Mouse (Mus musculus): ENCODE data around the gene Gata3. TPM values are rescaled to one million over a fixed set of nuclear protein-coding genes. Genes with fewer than 3 reads are reported as not detected.

Gene Gata3
- 11.5 and 12.1 TPM in 2 replicates for polyA plus RNA-seq (2016; fragmentation: Nextera tagmentation; extraction: Ambion mirVana)

DNA sequence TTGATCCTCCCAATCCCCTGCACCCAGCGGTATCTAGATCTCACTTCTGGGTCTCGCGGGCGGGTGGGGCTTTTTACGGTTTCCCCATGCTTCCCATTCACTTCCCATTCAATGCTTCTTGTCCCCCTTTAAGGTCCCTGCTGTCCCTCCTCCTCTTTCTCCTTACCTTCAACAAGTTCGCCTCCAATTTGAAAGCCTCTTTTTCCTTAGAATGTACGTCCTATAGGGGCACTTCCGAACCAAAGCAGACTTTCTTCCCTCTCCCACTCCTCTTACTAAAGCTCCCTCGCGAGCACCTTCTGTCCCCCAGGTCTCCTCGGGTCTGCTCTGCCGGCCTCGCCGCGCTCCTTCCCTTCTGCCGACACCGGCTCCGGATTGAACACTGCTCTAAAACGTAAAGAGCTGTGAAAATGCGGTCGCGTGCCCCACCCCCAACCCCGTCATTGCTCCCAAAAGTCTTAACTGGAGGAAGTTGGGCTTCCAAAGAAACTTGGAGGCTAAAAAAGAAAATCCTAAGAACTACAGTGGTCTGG is at the start of gene Gata3:
Gata3 (minus strand) TSS at position 384 of the 533 bp plus-strand sequence.
- H3K27ac ChIP-seq = no peak within 1 kb of the TSS
- H3K27me3 ChIP-seq (replicated peaks) = peaks cover 96% of the 10 kb centered on the region
- H3K9ac ChIP-seq = no peak within 1 kb of the TSS
- H3K9me3 ChIP-seq = no peaks in the 10 kb centered on the region
- ATAC-seq (ENCODE audit: low FRiP score, low read depth) = no peak
- peak within 1 kb of the TSS; percentile 33 for H3K4me2 ChIP-seq (replicated peaks)
- peaks cover 4% of the 10 kb centered on the region; the same call in 1 of the 2 replicates for H3K4me1 ChIP-seq
- no peaks in the 10 kb centered on the region for H3K36me3 ChIP-seq
- under 1% methylated on average over 23 of the region's 23 CpGs for whole genome bisulfite sequencing
- H3K4me3 ChIP-seq = no peak within 1 kb of the TSS

DNA sequence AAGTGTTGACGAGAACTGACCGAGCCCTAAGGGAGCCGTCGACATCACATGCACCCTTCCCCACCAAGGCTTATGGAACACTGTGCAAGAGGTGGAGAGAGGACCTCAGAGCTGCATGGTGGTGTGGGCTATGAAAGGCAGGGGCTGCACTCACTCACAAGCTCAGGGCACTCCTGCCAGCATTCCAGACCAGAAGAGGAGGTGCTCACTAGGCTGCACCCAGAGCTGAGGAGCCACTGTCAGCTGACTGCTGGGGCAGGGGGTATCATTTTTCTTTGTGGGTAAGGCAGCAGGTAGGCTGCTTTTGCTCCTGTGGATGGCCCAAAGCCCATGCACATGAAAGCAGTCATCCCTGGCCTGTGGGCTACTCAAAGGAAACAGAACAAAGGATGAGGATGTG is 49.4 kb upstream of the Gata3 start:
- no peak overlapping the region for H3K4me2 ChIP-seq (replicated peaks)
- no peaks in the 10 kb centered on the region for H3K4me1 ChIP-seq
- no peak overlapping the region for H3K27ac ChIP-seq
- H3K9me3 ChIP-seq = no peaks in the 10 kb centered on the region
- no peak overlapping the region for H3K9ac ChIP-seq
- no peaks in the 10 kb centered on the region for H3K27me3 ChIP-seq (replicated peaks)
- WGBS = 92% methylated on average over 4 of the region's 4 CpGs
- no peak overlapping the region for H3K4me3 ChIP-seq
- no peaks in the 10 kb centered on the region for H3K36me3 ChIP-seq
- ATAC-seq (ENCODE audit: low FRiP score, low read depth) = peak; percentile 41; the same call in 1 of the 2 replicates

DNA sequence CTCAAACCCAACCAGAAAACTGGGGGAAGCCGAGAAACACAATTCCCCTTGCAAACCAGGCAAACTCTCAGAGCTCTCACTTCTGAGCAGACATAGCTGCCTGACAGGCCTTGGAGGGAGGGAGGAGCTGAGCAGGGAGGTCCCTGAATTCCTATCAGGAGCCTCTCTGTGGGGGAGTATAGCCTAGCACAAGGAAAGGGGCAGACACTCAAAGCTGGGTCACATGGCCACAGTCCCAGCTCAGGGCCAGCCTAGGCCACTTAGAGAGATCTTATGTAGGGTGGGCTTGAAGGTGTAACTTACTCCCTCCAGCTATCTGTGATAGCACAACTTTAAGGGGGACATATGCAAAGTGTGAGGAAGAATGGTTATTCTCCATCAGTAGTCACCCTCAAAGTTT is 46.1 kb upstream of the Gata3 start:
- Histone ChIP-seq H3K27me3 (replicated peaks) (no peaks in the 10 kb centered on the region), H3K27ac (no peak overlapping the region), H3K4me2 (replicated peaks) (no peak overlapping the region), H3K36me3 (no peaks in the 10 kb centered on the region), H3K4me1 (no peaks in the 10 kb centered on the region), H3K9ac (no peak overlapping the region), H3K4me3 (no peak overlapping the region), H3K9me3 (no peaks in the 10 kb centered on the region)
- WGBS = 0% methylated on average over 1 of the region's 1 CpGs
- no peak for ATAC-seq (ENCODE audit: low FRiP score, low read depth)

DNA sequence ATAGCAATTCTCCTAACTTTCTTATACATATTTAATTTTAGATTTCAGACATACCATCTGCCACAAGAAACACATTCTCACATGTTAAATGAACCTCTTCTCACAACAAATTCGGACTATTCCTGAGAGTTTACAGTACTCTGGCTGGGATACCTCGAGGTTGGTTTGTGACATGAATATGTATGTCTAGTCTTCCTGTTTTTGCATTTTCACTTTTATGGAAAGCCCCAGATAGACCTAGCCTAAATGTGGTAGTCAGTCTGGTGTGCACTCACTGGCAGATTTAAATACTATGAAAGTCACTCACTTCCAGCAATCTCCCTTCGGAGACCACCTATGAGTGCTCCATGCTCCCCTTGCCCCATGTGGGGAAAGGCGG is 37.1 kb upstream of the Gata3 start:
- 0 out of 2 replicates have a peak, but pooled peaks cover 4% of the 10 kb centered on the region for H3K4me1 ChIP-seq
- H3K4me2 ChIP-seq (replicated peaks) = no peak overlapping the region
- no peaks in the 10 kb centered on the region for H3K9me3 ChIP-seq
- H3K36me3 ChIP-seq = peaks cover 3% of the 10 kb centered on the region; the same call in 1 of the 2 replicates
- no peak overlapping the region for H3K4me3 ChIP-seq
- no peaks in the 10 kb centered on the region for H3K27me3 ChIP-seq (replicated peaks)
- 82% methylated on average over 4 of the region's 4 CpGs for WGBS
- H3K27ac ChIP-seq = no peak overlapping the region
- ATAC-seq (ENCODE audit: low FRiP score, low read depth) = no peak
- H3K9ac ChIP-seq = no peak overlapping the region

DNA sequence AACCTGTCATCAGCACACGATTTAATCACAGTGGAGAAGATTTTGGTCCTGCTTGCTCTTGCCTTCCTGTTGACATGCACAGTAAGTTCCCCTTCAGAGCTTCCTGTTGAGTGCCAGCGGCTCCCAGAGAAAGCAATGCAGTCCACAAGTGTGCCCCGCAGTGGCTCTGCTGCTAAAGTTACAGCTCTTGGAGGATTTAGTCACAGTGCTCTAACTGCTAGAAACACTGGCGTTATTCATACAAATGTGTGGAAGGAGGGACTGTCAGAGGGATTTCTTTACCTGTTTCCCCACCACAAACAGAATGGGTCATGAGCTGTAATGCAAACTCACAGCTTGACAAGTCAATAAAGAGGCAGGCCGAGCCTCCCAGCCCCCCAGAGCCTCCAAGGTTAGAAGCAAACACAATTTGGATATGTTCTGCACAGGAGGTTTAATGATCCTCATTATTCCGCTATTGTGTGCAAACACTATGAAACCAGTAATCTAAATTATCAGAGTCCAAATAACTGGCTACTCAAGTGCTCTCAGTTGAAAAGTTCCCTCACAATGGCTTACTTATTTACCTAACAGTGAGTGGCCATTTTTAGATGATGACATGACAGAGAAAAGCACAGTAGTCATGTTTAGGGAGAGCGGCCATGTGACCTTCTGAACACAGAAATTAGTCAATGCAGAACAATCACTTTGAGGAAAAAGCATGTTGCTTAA is 36.5 kb upstream of the Gata3 start:
- Histone ChIP-seq H3K36me3 (peaks cover 3% of the 10 kb centered on the region; the same call in 1 of the 2 replicates), H3K4me1 (0 out of 2 replicates have a peak, but pooled peaks cover 4% of the 10 kb centered on the region), H3K9me3 (no peaks in the 10 kb centered on the region), H3K9ac (no peak overlapping the region), H3K27ac (no peak overlapping the region), H3K27me3 (replicated peaks) (no peaks in the 10 kb centered on the region), H3K4me2 (replicated peaks) (no peak overlapping the region), H3K4me3 (no peak overlapping the region)
- WGBS = 41% methylated on average over 7 of the region's 7 CpGs
- ATAC-seq (ENCODE audit: low FRiP score, low read depth) = no peak

DNA sequence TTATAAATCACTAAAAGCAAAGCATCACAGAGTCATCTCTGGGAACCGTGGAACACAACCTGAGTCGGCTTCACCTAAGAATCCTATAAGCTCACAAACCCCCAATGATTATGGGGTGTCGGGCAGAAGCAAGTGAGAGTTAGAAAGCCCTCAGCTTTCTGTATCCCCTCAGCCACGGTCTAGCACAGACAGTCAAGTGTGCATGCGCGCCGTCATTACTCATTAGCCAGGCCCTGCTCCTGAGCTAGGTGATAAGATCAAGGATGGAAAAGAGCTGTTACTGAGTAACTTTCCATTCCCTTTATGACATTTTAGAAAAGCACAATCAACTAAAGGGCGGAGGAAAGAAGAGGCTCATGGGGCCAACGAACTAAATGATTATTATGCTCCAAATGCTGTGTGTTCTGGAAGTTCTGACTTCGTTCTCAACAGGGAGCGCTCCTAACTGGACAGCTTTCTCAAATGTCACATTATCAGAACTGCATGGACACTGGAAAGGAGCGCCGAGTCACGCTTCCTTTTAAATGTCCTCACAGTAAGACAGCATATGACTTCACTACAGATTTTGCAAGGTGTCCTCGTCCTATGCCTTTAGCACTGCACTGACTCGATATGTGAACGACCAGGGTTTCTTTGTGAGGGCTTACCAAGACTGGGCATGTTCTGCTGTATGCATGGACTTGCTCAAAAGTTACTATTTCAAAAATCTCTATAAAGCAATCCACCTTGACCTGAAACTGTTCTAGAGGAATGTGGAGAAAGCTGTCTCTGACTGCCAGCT is 29.0 kb upstream of the Gata3 start:
- no peak for ATAC-seq (ENCODE audit: low FRiP score, low read depth)
- Histone ChIP-seq H3K9ac (no peak overlapping the region), H3K4me3 (no peak overlapping the region), H3K4me1 (no peaks in the 10 kb centered on the region), H3K4me2 (replicated peaks) (no peak overlapping the region), H3K27me3 (replicated peaks) (no peaks in the 10 kb centered on the region), H3K27ac (no peak overlapping the region), H3K9me3 (no peaks in the 10 kb centered on the region), H3K36me3 (peaks cover 23% of the 10 kb centered on the region)
- 91% methylated on average over 17 of the region's 17 CpGs for WGBS

DNA sequence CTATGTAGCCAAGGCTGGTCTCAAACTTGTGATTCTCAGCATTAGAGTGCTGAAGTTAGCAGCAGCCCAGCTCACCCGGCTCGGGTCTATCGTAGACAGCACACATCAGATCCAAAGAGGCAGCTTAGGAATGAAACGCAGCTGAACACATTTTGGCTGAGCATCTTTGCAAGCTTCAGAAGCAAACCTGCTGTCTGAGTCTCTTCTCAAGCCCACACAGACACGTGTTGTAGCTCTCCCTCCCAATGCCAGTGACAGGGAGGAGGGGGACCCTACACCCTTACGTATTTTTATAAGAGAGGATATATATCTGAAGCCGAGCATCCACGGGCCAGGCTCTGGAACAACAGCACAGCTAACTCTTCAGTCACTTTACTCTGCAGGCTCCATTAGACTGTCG is 27.8 kb upstream of the Gata3 start:
- no peaks in the 10 kb centered on the region for H3K27me3 ChIP-seq (replicated peaks)
- H3K4me2 ChIP-seq (replicated peaks) = no peak overlapping the region
- H3K9me3 ChIP-seq = no peaks in the 10 kb centered on the region
- H3K4me3 ChIP-seq = no peak overlapping the region
- H3K27ac ChIP-seq = no peak overlapping the region
- H3K4me1 ChIP-seq = no peaks in the 10 kb centered on the region
- peaks cover 20% of the 10 kb centered on the region for H3K36me3 ChIP-seq
- no peak for ATAC-seq (ENCODE audit: low FRiP score, low read depth)
- no peak overlapping the region for H3K9ac ChIP-seq
- 91% methylated on average over 9 of the region's 9 CpGs for WGBS

DNA sequence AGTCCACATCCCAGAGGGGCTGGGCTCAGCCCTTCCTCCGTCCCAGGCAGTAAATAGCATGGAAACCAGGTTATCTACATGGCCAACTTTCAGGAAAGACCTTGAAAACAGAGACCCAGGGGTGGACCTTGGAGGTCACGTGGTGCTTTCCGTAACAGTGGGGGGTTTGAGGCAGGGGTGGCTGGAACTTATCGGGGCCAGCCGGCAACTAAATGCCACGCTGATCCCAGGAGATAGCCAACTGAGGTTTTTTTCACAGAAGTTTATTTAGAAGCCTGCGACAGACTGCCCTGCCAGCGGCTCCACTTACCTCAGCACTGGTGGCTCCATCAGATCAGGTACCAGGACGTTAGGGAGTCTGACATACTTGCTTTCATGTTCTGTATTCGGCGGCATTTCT is 16.2 kb upstream of the Gata3 start:
- Histone ChIP-seq H3K27me3 (replicated peaks) (peaks cover 4% of the 10 kb centered on the region; the same call in 1 of the 2 replicates), H3K4me1 (no peaks in the 10 kb centered on the region), H3K27ac (no peak overlapping the region), H3K4me2 (replicated peaks) (peak overlapping the region; percentile 36), H3K4me3 (no peak overlapping the region), H3K36me3 (no peaks in the 10 kb centered on the region), H3K9ac (no peak overlapping the region), H3K9me3 (no peaks in the 10 kb centered on the region)
- ATAC-seq (ENCODE audit: low FRiP score, low read depth) = no peak
- 10% methylated on average over 11 of the region's 11 CpGs for WGBS

DNA sequence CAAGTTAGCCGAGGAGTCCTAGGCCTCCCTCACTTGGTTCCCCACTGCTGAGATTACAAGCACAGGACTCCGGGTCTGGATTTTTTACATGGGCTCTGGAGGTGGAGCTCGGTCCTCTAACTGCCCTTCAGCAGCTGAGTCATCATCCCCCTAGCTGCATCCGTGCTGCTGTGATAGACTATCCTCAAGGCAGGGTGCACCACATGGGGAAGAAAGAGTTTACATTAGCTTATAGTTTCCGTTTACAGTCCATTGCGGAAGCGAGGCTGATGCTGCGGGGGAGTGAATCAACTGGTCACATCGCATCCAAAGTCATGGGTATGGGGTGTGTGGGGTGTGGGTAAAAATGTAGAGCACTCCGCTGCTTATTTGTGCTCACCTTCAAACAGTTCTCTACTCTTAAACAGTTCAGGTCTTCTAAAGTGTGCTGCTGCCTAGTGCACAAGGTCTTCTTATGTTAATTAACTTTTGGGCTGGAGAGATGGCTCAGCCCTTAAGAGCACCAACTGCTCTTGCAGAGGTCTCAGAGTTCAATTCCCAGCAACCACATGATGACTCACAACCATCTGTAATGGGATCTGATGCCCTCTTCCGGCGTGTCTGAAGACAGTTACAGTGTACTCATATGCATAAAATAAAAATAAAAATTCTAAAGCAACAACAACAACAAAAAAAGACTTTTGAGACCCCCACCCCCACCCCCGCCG is 14.2 kb upstream of the Gata3 start:
- Histone ChIP-seq H3K9me3 (no peaks in the 10 kb centered on the region), H3K4me3 (no peak overlapping the region), H3K9ac (no peak overlapping the region), H3K4me1 (no peaks in the 10 kb centered on the region), H3K27me3 (replicated peaks) (peaks cover 12% of the 10 kb centered on the region), H3K4me2 (replicated peaks) (no peak overlapping the region), H3K27ac (no peak overlapping the region), H3K36me3 (no peaks in the 10 kb centered on the region)
- ATAC-seq (ENCODE audit: low FRiP score, low read depth) = no peak
- 70% methylated on average over 14 of the region's 14 CpGs for WGBS

DNA sequence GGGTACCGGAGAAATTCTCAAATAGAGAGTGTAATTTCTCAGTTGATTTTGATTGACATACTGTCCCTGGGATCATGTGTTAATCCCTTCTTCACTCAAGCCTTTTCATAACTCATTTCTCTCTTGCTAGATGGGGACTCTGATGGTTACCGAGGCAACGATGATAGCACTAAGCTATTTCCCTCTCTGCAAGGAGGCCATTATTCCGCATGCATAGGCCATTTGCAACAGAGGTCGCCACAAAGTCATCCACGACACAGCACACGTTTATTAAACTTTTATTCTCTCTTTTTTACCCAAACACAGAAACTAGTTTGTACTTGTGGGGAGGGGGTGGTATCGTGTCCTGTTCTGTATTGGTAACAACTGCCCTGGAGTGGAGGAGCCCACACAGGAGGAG is 8.0 kb upstream of the Gata3 start:
- H3K4me3 ChIP-seq = no peak overlapping the region
- 2% methylated on average over 8 of the region's 8 CpGs for WGBS
- H3K4me1 ChIP-seq = peaks cover 3% of the 10 kb centered on the region; the same call in 1 of the 2 replicates
- no peak overlapping the region for H3K9ac ChIP-seq
- ATAC-seq (ENCODE audit: low FRiP score, low read depth) = no peak
- no peaks in the 10 kb centered on the region for H3K9me3 ChIP-seq
- H3K27ac ChIP-seq = no peak overlapping the region
- no peaks in the 10 kb centered on the region for H3K36me3 ChIP-seq
- H3K27me3 ChIP-seq (replicated peaks) = peaks cover 73% of the 10 kb centered on the region
- H3K4me2 ChIP-seq (replicated peaks) = no peak overlapping the region

DNA sequence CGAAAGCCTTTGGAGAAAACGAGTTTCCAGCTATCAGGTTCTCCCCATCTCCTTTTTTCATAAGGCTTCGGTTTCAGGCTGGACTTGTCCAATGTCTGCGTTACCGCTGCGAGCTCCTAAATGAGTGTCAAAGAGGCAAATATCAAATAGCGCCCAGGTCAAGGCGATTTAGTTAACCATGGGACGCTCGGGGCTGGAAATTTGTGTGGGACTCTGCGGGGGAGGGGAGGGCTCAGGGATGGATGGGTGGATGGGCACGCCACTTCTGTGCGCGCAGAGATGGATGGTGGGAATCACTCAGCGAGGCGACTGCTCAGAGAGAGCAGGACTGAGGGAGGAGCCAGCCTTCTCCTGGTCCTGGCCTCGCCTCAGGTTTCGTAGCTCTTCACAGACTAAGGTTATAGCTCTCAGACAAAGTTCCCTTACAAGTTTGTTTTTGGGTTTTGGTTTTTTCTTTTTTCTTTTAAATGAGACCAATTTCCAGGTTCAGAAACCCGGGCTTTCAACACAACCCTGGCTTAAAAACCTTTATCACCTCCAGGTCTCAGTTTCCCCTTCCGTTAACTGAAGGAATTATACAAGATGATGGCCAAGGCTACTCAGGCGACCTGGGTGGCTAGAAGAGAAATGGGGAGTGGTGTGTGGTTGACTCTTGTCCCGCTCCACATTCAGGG is 6.4 kb upstream of the Gata3 start:
- Histone ChIP-seq H3K9ac (no peak overlapping the region), H3K4me3 (0 out of 2 replicates have a peak overlapping the region, but pooled peaks have one; percentile 1), H3K36me3 (no peaks in the 10 kb centered on the region), H3K27me3 (replicated peaks) (peaks cover 81% of the 10 kb centered on the region), H3K9me3 (no peaks in the 10 kb centered on the region), H3K4me2 (replicated peaks) (peak overlapping the region; percentile 40; the same call in 1 of the 2 replicates), H3K4me1 (peaks cover 3% of the 10 kb centered on the region; the same call in 1 of the 2 replicates), H3K27ac (no peak overlapping the region)
- 0 out of 2 replicates have a peak, but pooled peaks have one; percentile 29 for ATAC-seq (ENCODE audit: low FRiP score, low read depth)
- under 1% methylated on average over 22 of the region's 22 CpGs for WGBS
